Mouse (Mus musculus): Measurements from ENCODE around the gene St7.

DNA sequence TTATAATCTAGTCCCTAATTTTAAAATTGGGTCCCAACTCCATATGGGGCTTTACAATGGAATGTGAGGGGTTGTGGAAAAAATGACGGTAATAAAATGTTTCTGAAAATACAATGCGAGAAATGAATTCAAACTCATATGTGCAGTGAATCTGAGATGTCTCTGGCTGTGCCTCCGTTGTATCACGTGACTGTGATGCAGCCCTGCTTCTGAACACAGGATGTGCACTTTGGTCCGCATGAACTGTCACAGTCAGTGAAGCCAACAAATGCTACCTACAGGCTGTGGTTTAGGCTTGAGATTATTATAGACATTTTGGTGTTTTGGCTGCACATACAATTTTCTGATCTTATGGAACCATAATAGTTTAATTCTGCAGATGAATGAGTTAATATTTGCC, 256.4 kb downstream of the St7 start:
- TF ChIP-seq CTCF (IDR thresholded peaks at IDR 0.05; ENCODE audit: extremely low read depth, insufficient read depth, insufficient read length, insufficient replicate concordance) (no peak), POLR2A (IDR thresholded peaks at IDR 0.05; ENCODE audit: low read depth, low read length) (no peak)
